Mouse (Mus musculus) gastrocnemius, postnatal 14 days (tissue): ENCODE results near the gene Dhps. TPM values are rescaled to one million over a fixed set of nuclear protein-coding genes. Genes with fewer than 3 reads are reported as not detected.
"Not testable (repeated sequence)": the region's sequence is repeated elsewhere in the genome, so short reads cannot be mapped to it uniquely, and the experiment has no call there.

ENCODE experiments used
- DNase-seq: peaks from one replicate; pipeline ENCODE4 v3.0.0; 2021; ENCODE audit warnings: mixed read lengths
- intact Hi-C: fragments of 180-260 bp; cut with DNase I; formaldehyde crosslinking; loops from one replicate; pipeline ENCODE4 v1.15.1; 2025; ENCODE audit warnings: low total_unique reads
- microRNA-seq, 2 experiments: library from miRNA; unstranded; fragments of <30 nt; microRNA quantifications; one replicate each; pipeline ENCODE4 v1.2.0; 2021
- total RNA-seq, 2 experiments: library from RNA; stranded (reverse); gene quantifications; 2 replicates each; pipeline ENCODE4 v1.2.3; 2021

Gene Dhps
- total RNA-seq, 2 experiments from 2014 or later = 18.2 to 20.2 TPM

- no peak for DNase-seq
- intact Hi-C loops = loop anchor here (10.0 kb wide), 2 partner anchors 89 to 309 kb away; no protein-coding TSS in a partner anchor
These were observed 14.7 kb downstream of the Dhps start for GRCm38 (mm10) chr8:85086238-85086637.

DNA sequence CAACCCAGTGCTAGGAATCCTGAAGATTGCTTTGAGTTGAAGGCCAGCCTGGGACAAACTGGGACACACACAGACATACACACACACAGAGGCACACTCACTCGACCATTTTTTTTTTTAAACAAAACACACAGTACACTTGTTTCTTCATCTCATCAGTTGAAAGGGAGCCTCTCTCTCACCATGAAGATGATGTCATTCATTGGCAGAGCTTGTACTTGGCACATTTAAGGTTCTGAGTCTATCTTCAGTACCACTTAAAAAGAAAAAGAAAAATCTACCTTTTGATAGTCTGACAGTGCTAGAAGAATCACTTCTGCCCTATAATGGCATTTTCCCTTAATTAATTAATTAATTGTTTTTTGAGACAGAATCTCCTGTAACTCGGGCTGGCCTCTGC, 17.2 kb downstream of the Dhps start:
- intact Hi-C loops = loop anchor here (10.0 kb wide), 2 partner anchors 86 to 306 kb away; no protein-coding TSS in a partner anchor
- no peak for DNase-seq

DNA sequence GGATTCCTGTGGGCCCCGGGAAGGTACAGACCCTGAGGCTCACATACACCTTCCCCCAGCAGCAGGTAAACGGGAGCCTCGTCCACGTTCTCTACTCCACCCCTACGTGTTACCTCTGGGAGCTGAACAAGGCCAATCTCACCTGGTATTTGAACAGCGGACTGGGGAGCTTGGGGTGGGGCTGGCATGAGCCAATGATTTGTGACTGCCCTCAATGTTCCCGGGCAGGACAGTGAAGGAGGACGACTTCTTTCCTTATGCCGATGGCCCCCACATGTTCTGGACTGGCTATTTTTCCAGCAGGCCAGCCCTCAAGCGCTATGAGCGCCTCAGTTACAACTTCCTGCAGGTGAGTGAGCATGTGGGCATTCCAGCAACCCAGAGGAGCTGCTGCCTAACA, 19.3 kb downstream of the Dhps start:
- intact Hi-C loops = no loop called here
- DNase-seq = no peak

GRCm38 (mm10) chr8:85091526-85092090, 20.1 kb downstream of the Dhps start:
- no peak for DNase-seq
- intact Hi-C loops = no loop called here

GRCm38 (mm10) chr8:85095051-85095450, 23.5 kb downstream of the Dhps start:
- no peak for DNase-seq
- intact Hi-C loops = no loop called here

- DNase-seq = no peak
- intact Hi-C loops = no loop called here
These were observed 24.0 kb downstream of the Dhps start for GRCm38 (mm10) chr8:85095566-85095965.

GRCm38 (mm10) chr8:85096196-85096595, 24.6 kb downstream of the Dhps start:
- DNase-seq = no peak
- intact Hi-C loops = no loop called here

DNA sequence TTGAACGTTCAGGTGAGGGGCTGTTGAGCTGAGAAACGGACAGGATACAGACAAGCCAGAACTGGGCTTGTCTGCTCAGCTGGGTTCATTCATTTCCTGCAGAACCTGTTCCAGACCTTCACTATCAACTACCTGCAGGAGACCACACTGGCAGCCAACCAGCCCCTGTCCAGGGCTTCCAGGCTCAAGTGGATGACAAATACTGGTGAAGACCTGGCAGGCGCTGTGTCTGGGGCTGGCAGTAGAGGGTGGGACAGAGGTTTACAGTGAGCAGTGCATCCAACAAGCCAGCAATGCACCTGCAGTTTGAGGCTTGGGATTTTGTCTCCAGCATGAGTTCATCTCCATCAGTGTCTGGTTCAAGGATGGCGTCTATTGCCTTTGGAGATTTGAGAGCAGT, 25.3 kb downstream of the Dhps start:
- intact Hi-C loops = no loop called here
- DNase-seq = no peak

DNA sequence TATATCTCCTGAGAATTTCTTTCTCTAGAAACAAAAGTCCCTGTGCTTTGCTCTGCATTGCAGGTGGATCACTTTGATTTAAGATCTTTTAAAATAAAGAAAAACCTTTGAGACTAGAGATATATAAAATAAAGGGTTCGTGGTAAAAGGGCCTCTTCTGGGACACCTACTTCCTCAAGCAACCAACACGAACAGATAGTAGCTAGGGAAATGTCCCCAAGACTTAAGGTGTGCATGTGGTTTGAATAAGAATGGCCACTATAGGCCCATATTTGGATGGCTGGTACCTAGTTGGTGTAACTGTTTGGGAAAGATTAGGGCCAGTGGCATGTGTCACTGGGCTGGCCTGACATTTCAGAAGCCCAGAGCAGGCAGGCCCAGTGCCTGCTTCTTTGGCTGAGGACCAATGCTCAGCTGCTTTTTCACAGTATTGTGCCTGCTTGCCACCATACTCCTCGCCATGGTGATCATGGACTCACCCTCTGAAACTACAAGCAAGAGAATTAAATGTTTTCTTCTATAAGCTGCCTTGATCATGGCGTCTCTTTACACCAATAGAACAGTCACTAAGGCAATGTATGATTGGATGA, 28.6 kb downstream of the Dhps start:
- intact Hi-C loops = no loop called here
- DNase-seq = no peak

- intact Hi-C loops = no loop called here
- DNase-seq = no peak
These were observed 41.7 kb downstream of the Dhps start for GRCm38 (mm10) chr8:85113241-85113640.

DNA sequence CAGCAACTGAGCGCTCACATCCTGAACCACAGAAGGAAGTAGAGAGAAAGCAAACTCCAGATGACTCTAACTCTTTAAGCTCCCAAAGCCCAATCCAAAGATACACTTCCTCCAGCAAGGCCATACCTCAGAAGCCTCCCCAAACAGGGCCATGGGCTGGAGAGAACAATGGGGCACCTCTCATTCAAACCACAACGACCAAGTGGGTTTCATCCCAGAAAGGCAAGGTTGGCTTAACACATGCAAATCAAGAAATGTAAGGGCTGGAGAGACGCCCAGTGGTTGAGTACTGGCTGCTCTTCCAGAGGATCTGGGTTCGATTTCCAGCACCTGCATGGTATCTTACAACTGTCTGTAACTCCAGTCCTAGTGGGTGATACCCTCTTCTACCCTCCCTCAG, 43.9 kb downstream of the Dhps start:
- DNase-seq = no peak
- intact Hi-C loops = no loop called here

DNA sequence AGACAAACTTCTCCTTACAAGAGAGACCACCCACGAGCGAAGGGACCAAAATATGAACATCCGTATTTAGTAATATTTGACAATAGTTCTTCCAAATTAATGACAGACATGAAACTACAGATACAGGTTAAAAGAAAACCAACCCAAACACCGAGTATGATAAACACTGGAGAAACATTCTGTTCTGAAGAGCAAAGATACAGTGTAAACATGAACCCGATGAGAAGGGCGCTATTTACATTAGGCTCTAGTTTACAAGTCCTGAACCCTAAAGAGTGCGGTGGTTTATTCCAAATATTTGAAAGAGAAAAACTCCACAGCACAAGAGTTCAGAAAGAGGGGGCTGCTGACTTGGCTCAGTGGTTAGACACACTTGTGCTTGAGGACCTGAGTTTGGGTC, 45.4 kb downstream of the Dhps start:
- no peak for DNase-seq
- intact Hi-C loops = no loop called here

- intact Hi-C loops = no loop called here
- peak; percentile 70 for DNase-seq
These were observed 47.8 kb downstream of the Dhps start for GRCm38 (mm10) chr8:85119052-85119981.

- intact Hi-C loops, DNase-seq: not testable (repeated sequence)
These were observed 48.7 kb downstream of the Dhps start for GRCm38 (mm10) chr8:85120251-85120650.

DNA sequence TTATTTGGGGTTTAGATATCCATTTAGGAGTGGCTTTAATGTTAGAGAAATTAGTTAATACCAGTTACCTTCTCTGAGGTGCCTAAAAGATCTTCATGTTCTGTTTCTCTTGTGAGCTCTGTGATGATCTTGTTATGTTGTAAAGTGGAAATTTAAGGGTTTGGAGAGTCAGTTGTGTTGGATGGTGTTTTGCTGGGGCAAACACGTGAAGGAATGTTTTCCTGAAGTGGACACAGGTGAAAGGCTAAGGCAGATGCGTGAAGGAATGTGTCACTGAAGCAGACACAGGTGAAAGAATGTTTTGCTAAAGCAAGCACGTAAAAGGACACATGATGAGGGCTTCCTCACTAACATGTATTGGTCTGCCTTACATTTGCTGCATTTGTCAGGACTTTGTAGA, 51.4 kb downstream of the Dhps start, which contains the start of gene Zfp791:
TSS of gene Zfp791 (minus strand) at position 101 of the 400 bp plus-strand sequence.
- intact Hi-C loops = no loop called here
- DNase-seq = no peak

DNA sequence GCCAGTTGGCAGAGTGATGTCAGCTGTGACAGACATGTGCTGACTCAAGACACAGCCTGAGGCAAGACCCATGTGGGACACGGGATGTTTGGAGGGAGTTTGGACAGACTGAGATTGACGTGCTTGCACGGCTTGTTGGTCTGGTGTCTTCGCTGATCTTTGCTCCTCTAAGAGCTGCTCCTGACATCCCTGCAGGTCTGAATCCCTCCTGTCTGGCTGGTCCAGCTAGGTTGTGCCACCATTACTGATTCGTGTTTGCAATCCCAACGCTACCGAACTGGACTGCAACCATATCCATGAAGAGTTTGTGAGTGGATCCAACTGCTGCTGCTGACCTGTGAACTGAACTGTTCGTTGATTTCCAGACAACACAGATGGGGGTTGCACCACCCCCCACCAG, 52.1 kb downstream of the Dhps start:
- intact Hi-C loops = no loop called here
- no peak for DNase-seq

Small RNA genes lying within 50 kb of the gene (microRNA-seq; reads per million reads assigned to microRNA genes)
- gene Gm23388 = 0 to 0.32 reads per million in 2 experiments
- gene Mir7070 = 0 reads per million in 2 experiments

Other genes with a start within 250 kb of the Dhps start
- gene Dand5, start 248.9 kb upstream of the Dhps start, total RNA-seq = 1 to 10 TPM; 6.0 to 7.2 TPM
- gene Gadd45gip1, start 240.2 kb upstream of the Dhps start, total RNA-seq = 10 to 100 TPM; 28.4 to 28.8 TPM
- 100 to 1,000 TPM; 122 to 124 TPM for gene Rad23a, start 231.1 kb upstream of the Dhps start, total RNA-seq
- 100 to 1,000 TPM; 197 to 229 TPM for gene Calr, start 224.8 kb upstream of the Dhps start, total RNA-seq
- gene Farsa, start 214.8 kb upstream of the Dhps start, total RNA-seq = 10 to 100 TPM; 24.8 to 25.5 TPM
- 1 to 10 TPM; 2.1 to 2.6 TPM for gene Syce2, start 199.6 kb upstream of the Dhps start, total RNA-seq
- 10 to 100 TPM; 23.3 to 30.0 TPM for gene Gcdh, start 177.8 kb upstream of the Dhps start, total RNA-seq
- under 1 TPM in 1 of 2 experiments, not detected in 1; 0.23 TPM for gene Klf1, start 169.8 kb upstream of the Dhps start, total RNA-seq
- 1 to 10 TPM; 5.7 to 6.9 TPM for gene Dnase2a, start 163.2 kb upstream of the Dhps start, total RNA-seq
- gene Mast1, start 134.4 kb upstream of the Dhps start, total RNA-seq = under 1 TPM in 1 of 2 experiments, not detected in 1; 0.07 TPM
- gene Rtbdn, start 124.8 kb upstream of the Dhps start, total RNA-seq = not detected
- gene Gm49661, start 102.3 kb upstream of the Dhps start, total RNA-seq = not detected
- 100 to 1,000 TPM; 224 to 248 TPM for gene Prdx2, start 102.2 kb upstream of the Dhps start, total RNA-seq
- gene Rnaseh2a, start 102.0 kb upstream of the Dhps start, total RNA-seq = 10 to 100 TPM; 22.6 to 28.4 TPM
- gene Junb, start 93.0 kb upstream of the Dhps start, total RNA-seq = 1 to 10 TPM; 6.2 to 6.3 TPM
- 1 to 10 TPM; 1.4 to 1.5 TPM for gene Hook2, start 81.2 kb upstream of the Dhps start, total RNA-seq
- gene Best2, start 57.2 kb upstream of the Dhps start, total RNA-seq = not detected
- 10 to 100 TPM; 44.3 to 44.9 TPM for gene Asna1, start 46.5 kb upstream of the Dhps start, total RNA-seq
- gene Trir, start 44.9 kb upstream of the Dhps start, total RNA-seq = 10 to 100 TPM; 77.5 to 92.1 TPM
- 10 to 100 TPM; 24.6 to 27.9 TPM for gene Tnpo2, start 34.8 kb upstream of the Dhps start, total RNA-seq
- gene Fbxw9, start 11.7 kb upstream of the Dhps start, total RNA-seq = 1 to 10 TPM; 3.6 to 4.7 TPM
- not detected for gene Gm5741, start 3.8 kb upstream of the Dhps start, total RNA-seq
- 10 to 100 TPM; 45.3 to 46.2 TPM for gene Wdr83os, start 9.0 kb downstream of the Dhps start, total RNA-seq
- gene Wdr83, start 9.5 kb downstream of the Dhps start, total RNA-seq = 10 to 100 TPM; 13.2 to 15.1 TPM
- gene Man2b1, start 11.5 kb downstream of the Dhps start, total RNA-seq = 10 to 100 TPM; 13.6 to 14.0 TPM
- gene Zfp791, start 51.3 kb downstream of the Dhps start, total RNA-seq = under 1 TPM; 0.86 to 0.92 TPM
- not detected for gene Cks1brt, start 80.2 kb downstream of the Dhps start, total RNA-seq
- not detected for gene Olfr371, start 154.2 kb downstream of the Dhps start, total RNA-seq
- gene Orc6, start 227.9 kb downstream of the Dhps start, total RNA-seq = 1 to 10 TPM; 7.2 to 9.5 TPM
- 10 to 100 TPM; 51.5 to 52.4 TPM for gene Vps35, start 228.0 kb downstream of the Dhps start, total RNA-seq